Mouse (Mus musculus): Measurements from ENCODE around the gene Pxt1. TPM values are rescaled to one million over a fixed set of nuclear protein-coding genes. Genes with fewer than 3 reads are reported as not detected.
"Not testable (repeated sequence)": the region's sequence is repeated elsewhere in the genome, so short reads cannot be mapped to it uniquely, and the experiment has no call there.

The Pxt1 gene
- 0.21 TPM in 1 of 2 replicates, not detected in the other for polyA plus RNA-seq (2015; fragmentation: Nextera tagmentation; extraction: Ambion mirVana)

- Histone ChIP-seq H3K36me3 (no peaks in the 10 kb centered on the region), H3K9ac (no peak within 1 kb of the TSS), H3K4me3 (replicated peaks) (no peak within 1 kb of the TSS), H3K9me3 (replicated peaks) (0 out of 2 replicates have a peak, but pooled peaks cover 3% of the 10 kb centered on the region), H3K4me2 (no peak within 1 kb of the TSS), H3K27me3 (no peaks in the 10 kb centered on the region), H3K27ac (no peak within 1 kb of the TSS), H3K4me1 (no peaks in the 10 kb centered on the region)
- WGBS, result 87% methylated on average over 7 of the region's 7 CpGs
- no peak for ATAC-seq (replicated peaks; ENCODE audit: low FRiP score)
Observed at GRCm38 (mm10) chr17:28943740-28944139, at the start of gene Pxt1. TSS of gene Pxt1 (minus strand) at chr17:28943840.

- H3K36me3 ChIP-seq, result peaks cover 78% of the 10 kb centered on the region
- not testable (repeated sequence) for H3K4me1 ChIP-seq; H3K4me3 ChIP-seq (replicated peaks); H3K9ac ChIP-seq; ATAC-seq (replicated peaks; ENCODE audit: low FRiP score); H3K27me3 ChIP-seq; H3K27ac ChIP-seq; H3K4me2 ChIP-seq; H3K9me3 ChIP-seq (replicated peaks)
- 100% methylated on average over 1 of the region's 1 CpGs for WGBS
Observed at GRCm38 (mm10) chr17:28993004-28993403, 49.4 kb upstream of the Pxt1 start.

- 49% methylated on average over 7 of the region's 7 CpGs for WGBS
- Histone ChIP-seq H3K4me2 (no peak overlapping the region), H3K27ac (no peak overlapping the region), H3K27me3 (no peaks in the 10 kb centered on the region), H3K9ac (no peak overlapping the region), H3K9me3 (replicated peaks) (no peaks in the 10 kb centered on the region), H3K4me1 (no peaks in the 10 kb centered on the region), H3K4me3 (replicated peaks) (no peak overlapping the region), H3K36me3 (peaks cover 79% of the 10 kb centered on the region)
- no peak for ATAC-seq (replicated peaks; ENCODE audit: low FRiP score)
Observed at GRCm38 (mm10) chr17:28992105-28992504, 48.5 kb upstream of the Pxt1 start.

- no peak overlapping the region for H3K27ac ChIP-seq
- H3K4me1 ChIP-seq, result no peaks in the 10 kb centered on the region
- H3K27me3 ChIP-seq, result no peaks in the 10 kb centered on the region
- H3K4me2 ChIP-seq, result no peak overlapping the region
- peaks cover 80% of the 10 kb centered on the region for H3K36me3 ChIP-seq
- ATAC-seq (replicated peaks; ENCODE audit: low FRiP score), result no peak
- H3K4me3 ChIP-seq (replicated peaks), result no peak overlapping the region
- H3K9me3 ChIP-seq (replicated peaks), result no peaks in the 10 kb centered on the region
- WGBS, result 91% methylated on average over 9 of the region's 9 CpGs
- H3K9ac ChIP-seq, result no peak overlapping the region
Observed at GRCm38 (mm10) chr17:28991286-28991685, 47.6 kb upstream of the Pxt1 start.

GRCm38 (mm10) chr17:28990060-28990459 lies 46.4 kb upstream of the Pxt1 start:
- no peak for ATAC-seq (replicated peaks; ENCODE audit: low FRiP score)
- Histone ChIP-seq H3K4me3 (replicated peaks) (no peak overlapping the region), H3K9ac (no peak overlapping the region), H3K27ac (no peak overlapping the region), H3K4me1 (no peaks in the 10 kb centered on the region), H3K4me2 (no peak overlapping the region), H3K36me3 (peaks cover 85% of the 10 kb centered on the region), H3K9me3 (replicated peaks) (no peaks in the 10 kb centered on the region), H3K27me3 (no peaks in the 10 kb centered on the region)
- 76% methylated on average over 4 of the region's 4 CpGs for WGBS

- whole genome bisulfite sequencing, result 87% methylated on average over 3 of the region's 3 CpGs
- Histone ChIP-seq H3K4me3 (replicated peaks) (no peak overlapping the region), H3K4me2 (no peak overlapping the region), H3K4me1 (no peaks in the 10 kb centered on the region), H3K36me3 (peaks cover 85% of the 10 kb centered on the region), H3K9ac (no peak overlapping the region), H3K27ac (no peak overlapping the region), H3K9me3 (replicated peaks) (no peaks in the 10 kb centered on the region), H3K27me3 (no peaks in the 10 kb centered on the region)
- ATAC-seq (replicated peaks; ENCODE audit: low FRiP score), result no peak
Observed at GRCm38 (mm10) chr17:28988996-28989395, 45.4 kb upstream of the Pxt1 start.

GRCm38 (mm10) chr17:28988291-28988690 lies 44.7 kb upstream of the Pxt1 start:
- WGBS, result 89% methylated on average over 4 of the region's 4 CpGs
- peaks cover 89% of the 10 kb centered on the region for H3K36me3 ChIP-seq

GRCm38 (mm10) chr17:28987713-28988112 lies 44.1 kb upstream of the Pxt1 start:
- H3K27me3 ChIP-seq, result no peaks in the 10 kb centered on the region
- H3K9me3 ChIP-seq (replicated peaks), result no peaks in the 10 kb centered on the region
- H3K36me3 ChIP-seq, result peaks cover 95% of the 10 kb centered on the region
- no peak overlapping the region for H3K4me3 ChIP-seq (replicated peaks)
- ATAC-seq (replicated peaks; ENCODE audit: low FRiP score), result no peak
- no peak overlapping the region for H3K27ac ChIP-seq
- H3K4me2 ChIP-seq, result no peak overlapping the region
- WGBS, result 71% methylated on average over 4 of the region's 4 CpGs
- no peak overlapping the region for H3K9ac ChIP-seq
- 0 out of 2 replicates have a peak, but pooled peaks cover 5% of the 10 kb centered on the region for H3K4me1 ChIP-seq

More at GRCm38 (mm10) chr17:28988291-28988690, 44.7 kb upstream of the Pxt1 start:
- Histone ChIP-seq H3K4me2 (no peak overlapping the region), H3K9ac (no peak overlapping the region), H3K27ac (no peak overlapping the region), H3K9me3 (replicated peaks) (no peaks in the 10 kb centered on the region), H3K4me3 (replicated peaks) (no peak overlapping the region), H3K27me3 (no peaks in the 10 kb centered on the region), H3K4me1 (0 out of 2 replicates have a peak, but pooled peaks cover under 1% of the 10 kb centered on the region)
- no peak for ATAC-seq (replicated peaks; ENCODE audit: low FRiP score)

- H3K9me3 ChIP-seq (replicated peaks), result no peaks in the 10 kb centered on the region
- no peak overlapping the region for H3K27ac ChIP-seq
- H3K36me3 ChIP-seq, result peaks cover 99% of the 10 kb centered on the region
- H3K9ac ChIP-seq, result no peak overlapping the region
- H3K4me3 ChIP-seq (replicated peaks), result no peak overlapping the region
- no peaks in the 10 kb centered on the region for H3K27me3 ChIP-seq
- ATAC-seq (replicated peaks; ENCODE audit: low FRiP score), result no peak
- H3K4me2 ChIP-seq, result no peak overlapping the region
- 0 out of 2 replicates have a peak, but pooled peaks cover 5% of the 10 kb centered on the region for H3K4me1 ChIP-seq
Observed at GRCm38 (mm10) chr17:28986833-28987232, 43.2 kb upstream of the Pxt1 start.

- whole genome bisulfite sequencing, result 86% methylated on average over 1 of the region's 1 CpGs
- peaks cover 94% of the 10 kb centered on the region for H3K36me3 ChIP-seq
Observed at GRCm38 (mm10) chr17:28984724-28985420, 41.2 kb upstream of the Pxt1 start.

GRCm38 (mm10) chr17:28982591-28982990 lies 39.0 kb upstream of the Pxt1 start:
- peaks cover 91% of the 10 kb centered on the region for H3K36me3 ChIP-seq
- no peak overlapping the region for H3K27ac ChIP-seq
- no peaks in the 10 kb centered on the region for H3K9me3 ChIP-seq (replicated peaks)
- H3K4me1 ChIP-seq, result 0 out of 2 replicates have a peak, but pooled peaks cover 8% of the 10 kb centered on the region
- H3K9ac ChIP-seq, result no peak overlapping the region
- no peak for ATAC-seq (replicated peaks; ENCODE audit: low FRiP score)
- no peak overlapping the region for H3K4me3 ChIP-seq (replicated peaks)
- H3K27me3 ChIP-seq, result no peaks in the 10 kb centered on the region
- WGBS, result 15% methylated on average over 4 of the region's 4 CpGs
- no peak overlapping the region for H3K4me2 ChIP-seq

More at GRCm38 (mm10) chr17:28984724-28985420, 41.2 kb upstream of the Pxt1 start:
- Histone ChIP-seq H3K4me2 (no peak overlapping the region), H3K4me3 (replicated peaks) (no peak overlapping the region), H3K27me3 (no peaks in the 10 kb centered on the region), H3K9ac (no peak overlapping the region), H3K4me1 (0 out of 2 replicates have a peak, but pooled peaks cover 8% of the 10 kb centered on the region), H3K27ac (no peak overlapping the region), H3K9me3 (replicated peaks) (no peaks in the 10 kb centered on the region)
- no peak for ATAC-seq (replicated peaks; ENCODE audit: low FRiP score)

GRCm38 (mm10) chr17:28981081-28981480 lies 37.4 kb upstream of the Pxt1 start:
- Histone ChIP-seq H3K4me1 (0 out of 2 replicates have a peak, but pooled peaks cover 8% of the 10 kb centered on the region), H3K9ac (no peak overlapping the region), H3K36me3 (peaks cover 90% of the 10 kb centered on the region), H3K4me3 (replicated peaks) (no peak overlapping the region), H3K4me2 (no peak overlapping the region), H3K27me3 (no peaks in the 10 kb centered on the region), H3K9me3 (replicated peaks) (no peaks in the 10 kb centered on the region), H3K27ac (peak overlapping the region; percentile 45)
- 61% methylated on average over 4 of the region's 4 CpGs for WGBS
- no peak for ATAC-seq (replicated peaks; ENCODE audit: low FRiP score)

All from kidney, embryonic 15.5 days (tissue).